Mouse (Mus musculus): Measurements from ENCODE around the gene Gm49395. TPM values are rescaled to one million over a fixed set of nuclear protein-coding genes. Genes with fewer than 3 reads are reported as not detected.

The Gm49395 gene
- polyA plus RNA-seq, 1 experiment from 2014 or later = 3.2 TPM

GRCm38 (mm10) chr13:115021411-115021810, 80.3 kb downstream of the Gm49395 start:
- no peaks in the 10 kb centered on the region for H3K4me1 ChIP-seq (ENCODE audit: control insufficient read depth, insufficient read depth, low read length)
- no peak overlapping the region for H3K27ac ChIP-seq (ENCODE audit: low read depth, low read length)
- no peak for ATAC-seq (ENCODE audit: low FRiP score)
- no peaks in the 10 kb centered on the region for H3K9me3 ChIP-seq (ENCODE audit: control insufficient read depth, low read length)
- H3K4me3 ChIP-seq (ENCODE audit: low read depth, low read length) = no peak overlapping the region
- no peak overlapping the region for H3K9ac ChIP-seq (ENCODE audit: low read length)
- H3K36me3 ChIP-seq (ENCODE audit: control insufficient read depth, insufficient read depth, low read length) = no peaks in the 10 kb centered on the region
- no peaks in the 10 kb centered on the region for H3K27me3 ChIP-seq (ENCODE audit: control insufficient read depth, insufficient read depth, low read length)
- H3K4me2 ChIP-seq = no peak overlapping the region
- no peak for DNase-seq (ENCODE audit: low spot score, missing footprints)
- 85% methylated on average over 10 of the region's 10 CpGs for WGBS

- H3K4me3 ChIP-seq (ENCODE audit: low read depth, low read length) = no peak overlapping the region
- ATAC-seq (ENCODE audit: low FRiP score) (no peak), DNase-seq (ENCODE audit: low spot score, missing footprints) (peak; percentile 12)
- no peaks in the 10 kb centered on the region for H3K4me1 ChIP-seq (ENCODE audit: control insufficient read depth, insufficient read depth, low read length)
- no peak overlapping the region for H3K4me2 ChIP-seq
- no peak overlapping the region for H3K27ac ChIP-seq (ENCODE audit: low read depth, low read length)
- H3K36me3 ChIP-seq (ENCODE audit: control insufficient read depth, insufficient read depth, low read length) = no peaks in the 10 kb centered on the region
- no peaks in the 10 kb centered on the region for H3K9me3 ChIP-seq (ENCODE audit: control insufficient read depth, low read length)
- no peaks in the 10 kb centered on the region for H3K27me3 ChIP-seq (ENCODE audit: control insufficient read depth, insufficient read depth, low read length)
- 96% methylated on average over 4 of the region's 4 CpGs for WGBS
- H3K9ac ChIP-seq (ENCODE audit: low read length) = no peak overlapping the region
Measured at GRCm38 (mm10) chr13:115020727-115021126, 81.0 kb downstream of the Gm49395 start.

DNA sequence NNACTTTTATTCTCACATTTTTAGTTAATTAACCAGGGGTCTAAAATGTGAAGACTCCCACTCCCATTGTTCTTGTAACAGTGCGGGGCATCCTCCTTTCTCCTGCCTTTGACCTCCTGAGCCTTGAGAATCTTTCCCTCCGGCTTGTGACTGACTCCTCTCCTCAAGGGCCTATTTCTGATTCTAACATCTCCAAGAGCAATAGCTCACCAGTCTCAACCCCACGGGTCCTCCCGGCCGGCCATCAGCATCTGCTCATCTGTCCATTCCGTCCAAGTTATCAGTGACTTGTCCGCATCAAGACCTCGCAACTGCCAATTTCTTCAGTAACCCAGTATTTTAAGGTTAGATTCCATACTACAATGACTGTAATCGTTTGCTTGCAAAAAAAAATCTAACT, 84.2 kb downstream of the Gm49395 start:
- DNase-seq (ENCODE audit: low spot score, missing footprints) (peak; percentile 60), ATAC-seq (ENCODE audit: low FRiP score) (no peak)
- 87% methylated on average over 9 of the region's 9 CpGs for WGBS
- Histone ChIP-seq H3K4me2 (no peak overlapping the region), H3K27ac (ENCODE audit: low read depth, low read length) (no peak overlapping the region), H3K4me1 (ENCODE audit: control insufficient read depth, insufficient read depth, low read length) (no peaks in the 10 kb centered on the region), H3K9ac (ENCODE audit: low read length) (no peak overlapping the region), H3K36me3 (ENCODE audit: control insufficient read depth, insufficient read depth, low read length) (no peaks in the 10 kb centered on the region), H3K4me3 (ENCODE audit: low read depth, low read length) (no peak overlapping the region), H3K27me3 (ENCODE audit: control insufficient read depth, insufficient read depth, low read length) (no peaks in the 10 kb centered on the region), H3K9me3 (ENCODE audit: control insufficient read depth, low read length) (no peaks in the 10 kb centered on the region)

- H3K4me2 ChIP-seq = no peak overlapping the region
- 67% methylated on average over 6 of the region's 6 CpGs for WGBS
Measured at GRCm38 (mm10) chr13:115011547-115011946, 90.2 kb downstream of the Gm49395 start.

GRCm38 (mm10) chr13:115006213-115006835, 95.4 kb downstream of the Gm49395 start:
- 39% methylated on average over 9 of the region's 9 CpGs for WGBS
- Histone ChIP-seq H3K9ac (ENCODE audit: low read length) (no peak overlapping the region), H3K27me3 (ENCODE audit: control insufficient read depth, insufficient read depth, low read length) (no peaks in the 10 kb centered on the region), H3K36me3 (ENCODE audit: control insufficient read depth, insufficient read depth, low read length) (no peaks in the 10 kb centered on the region), H3K4me3 (ENCODE audit: low read depth, low read length) (no peak overlapping the region), H3K4me1 (ENCODE audit: control insufficient read depth, insufficient read depth, low read length) (peaks cover 3% of the 10 kb centered on the region; the same call in 1 of the 2 replicates), H3K27ac (ENCODE audit: low read depth, low read length) (no peak overlapping the region), H3K9me3 (ENCODE audit: control insufficient read depth, low read length) (no peaks in the 10 kb centered on the region), H3K4me2 (no peak overlapping the region)
- ATAC-seq (ENCODE audit: low FRiP score) (no peak), DNase-seq (ENCODE audit: low spot score, missing footprints) (peak; percentile 85)

More at GRCm38 (mm10) chr13:115011547-115011946, 90.2 kb downstream of the Gm49395 start:
- Histone ChIP-seq H3K36me3 (ENCODE audit: control insufficient read depth, insufficient read depth, low read length) (no peaks in the 10 kb centered on the region), H3K27me3 (ENCODE audit: control insufficient read depth, insufficient read depth, low read length) (no peaks in the 10 kb centered on the region), H3K4me1 (ENCODE audit: control insufficient read depth, insufficient read depth, low read length) (peaks cover under 1% of the 10 kb centered on the region; the same call in 1 of the 2 replicates), H3K4me3 (ENCODE audit: low read depth, low read length) (no peak overlapping the region), H3K27ac (ENCODE audit: low read depth, low read length) (no peak overlapping the region), H3K9me3 (ENCODE audit: control insufficient read depth, low read length) (no peaks in the 10 kb centered on the region), H3K9ac (ENCODE audit: low read length) (no peak overlapping the region)
- DNase-seq (ENCODE audit: low spot score, missing footprints) (no peak), ATAC-seq (ENCODE audit: low FRiP score) (no peak)

- Histone ChIP-seq H3K4me3 (ENCODE audit: low read depth, low read length) (no peak overlapping the region), H3K4me2 (no peak overlapping the region), H3K27ac (ENCODE audit: low read depth, low read length) (no peak overlapping the region), H3K9me3 (ENCODE audit: control insufficient read depth, low read length) (no peaks in the 10 kb centered on the region), H3K9ac (ENCODE audit: low read length) (no peak overlapping the region), H3K36me3 (ENCODE audit: control insufficient read depth, insufficient read depth, low read length) (no peaks in the 10 kb centered on the region), H3K27me3 (ENCODE audit: control insufficient read depth, insufficient read depth, low read length) (no peaks in the 10 kb centered on the region), H3K4me1 (ENCODE audit: control insufficient read depth, insufficient read depth, low read length) (peaks cover 3% of the 10 kb centered on the region; the same call in 1 of the 2 replicates)
- DNase-seq (ENCODE audit: low spot score, missing footprints) = no peak
- 80% methylated on average over 6 of the region's 6 CpGs for WGBS
- no peak for ATAC-seq (ENCODE audit: low FRiP score)
Measured at GRCm38 (mm10) chr13:115005342-115005741, 96.4 kb downstream of the Gm49395 start.

GRCm38 (mm10) chr13:115003444-115004053, 98.2 kb downstream of the Gm49395 start:
- H3K4me2 ChIP-seq = no peak overlapping the region
- no peak for ATAC-seq (ENCODE audit: low FRiP score)
- no peaks in the 10 kb centered on the region for H3K9me3 ChIP-seq (ENCODE audit: control insufficient read depth, low read length)
- H3K9ac ChIP-seq (ENCODE audit: low read length) = no peak overlapping the region
- H3K36me3 ChIP-seq (ENCODE audit: control insufficient read depth, insufficient read depth, low read length) = no peaks in the 10 kb centered on the region
- DNase-seq (ENCODE audit: low spot score, missing footprints) = peak; percentile 77
- no peak overlapping the region for H3K27ac ChIP-seq (ENCODE audit: low read depth, low read length)
- 50% methylated on average over 7 of the region's 7 CpGs for WGBS
- H3K27me3 ChIP-seq (ENCODE audit: control insufficient read depth, insufficient read depth, low read length) = no peaks in the 10 kb centered on the region
- no peak overlapping the region for H3K4me3 ChIP-seq (ENCODE audit: low read depth, low read length)
- H3K4me1 ChIP-seq (ENCODE audit: control insufficient read depth, insufficient read depth, low read length) = peaks cover 3% of the 10 kb centered on the region; the same call in 1 of the 2 replicates

GRCm38 (mm10) chr13:115002837-115003236, 98.9 kb downstream of the Gm49395 start:
- Histone ChIP-seq H3K36me3 (ENCODE audit: control insufficient read depth, insufficient read depth, low read length) (no peaks in the 10 kb centered on the region), H3K27me3 (ENCODE audit: control insufficient read depth, insufficient read depth, low read length) (no peaks in the 10 kb centered on the region), H3K4me2 (no peak overlapping the region), H3K4me1 (ENCODE audit: control insufficient read depth, insufficient read depth, low read length) (peaks cover 3% of the 10 kb centered on the region; the same call in 1 of the 2 replicates), H3K9me3 (ENCODE audit: control insufficient read depth, low read length) (no peaks in the 10 kb centered on the region), H3K4me3 (ENCODE audit: low read depth, low read length) (no peak overlapping the region), H3K27ac (ENCODE audit: low read depth, low read length) (no peak overlapping the region), H3K9ac (ENCODE audit: low read length) (no peak overlapping the region)
- WGBS = 79% methylated on average over 3 of the region's 3 CpGs
- DNase-seq (ENCODE audit: low spot score, missing footprints) (peak; percentile 53), ATAC-seq (ENCODE audit: low FRiP score) (no peak)

DNA sequence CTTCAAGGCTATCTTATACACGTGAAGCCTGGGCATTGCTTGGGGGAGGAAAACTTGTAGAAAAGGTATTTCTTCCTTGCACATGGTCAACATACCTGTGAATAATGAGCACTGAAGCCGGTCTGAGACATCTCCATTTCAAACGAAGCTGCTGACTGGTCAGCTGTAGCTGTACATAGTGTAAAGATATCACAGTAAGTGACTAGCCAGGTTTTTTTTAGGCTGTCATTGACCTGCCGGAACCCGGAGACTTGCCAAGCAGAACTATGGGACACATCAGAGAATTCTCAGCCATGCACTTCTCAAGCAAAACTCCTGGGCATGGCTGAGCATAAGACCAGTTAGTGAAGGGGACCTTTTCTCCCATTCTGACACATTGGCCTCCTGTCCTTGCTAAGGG, 99.6 kb downstream of the Gm49395 start:
- WGBS = 85% methylated on average over 5 of the region's 5 CpGs
- no peak overlapping the region for H3K27ac ChIP-seq (ENCODE audit: low read depth, low read length)
- no peaks in the 10 kb centered on the region for H3K36me3 ChIP-seq (ENCODE audit: control insufficient read depth, insufficient read depth, low read length)
- H3K4me3 ChIP-seq (ENCODE audit: low read depth, low read length) = no peak overlapping the region
- ATAC-seq (ENCODE audit: low FRiP score) = no peak
- H3K9ac ChIP-seq (ENCODE audit: low read length) = no peak overlapping the region
- H3K4me2 ChIP-seq = no peak overlapping the region
- no peaks in the 10 kb centered on the region for H3K9me3 ChIP-seq (ENCODE audit: control insufficient read depth, low read length)
- no peak for DNase-seq (ENCODE audit: low spot score, missing footprints)
- H3K27me3 ChIP-seq (ENCODE audit: control insufficient read depth, insufficient read depth, low read length) = no peaks in the 10 kb centered on the region
- H3K4me1 ChIP-seq (ENCODE audit: control insufficient read depth, insufficient read depth, low read length) = peaks cover 3% of the 10 kb centered on the region; the same call in 1 of the 2 replicates

Measured in midbrain, embryonic 11.5 days (tissue).